Mouse (Mus musculus) heart, embryonic 16.5 days (tissue): ENCODE data around the gene Gspt1. TPM values are rescaled to one million over a fixed set of nuclear protein-coding genes. Genes with fewer than 3 reads are reported as not detected.

Experiments used
- ATAC-seq: fragments of 200-750 bp; cut with Nextera tagmentation; replicated peaks from 2 replicates; pipeline ENCODE4 v1.8.0; 2017; ENCODE audit warnings: moderate number of reproducible peaks; ENCODE audit not compliant: insufficient read depth, low FRiP score; ENCODE audit errors: extremely low read depth
- H3K27ac ChIP-seq: fragments of 300-500 bp; sonication (generic); 2 replicates; pipeline ENCODE4 v1.5.1; 2014; ENCODE audit warnings: mild to moderate bottlenecking, low read length, control low read depth, moderate library complexity
- H3K27me3 ChIP-seq: fragments of 300-500 bp; sonication (generic); 2 replicates; pipeline ENCODE4 v1.6.1; 2014; ENCODE audit warnings: low read length, mixed read lengths; ENCODE audit not compliant: control insufficient read depth, insufficient read depth
- H3K36me3 ChIP-seq: fragments of 300-500 bp; sonication (generic); 2 replicates; pipeline ENCODE4 v1.6.1; 2014; ENCODE audit not compliant: control insufficient read depth, insufficient read depth
- H3K4me1 ChIP-seq: fragments of 300-500 bp; sonication (generic); 2 replicates; pipeline ENCODE4 v1.6.1; 2014; ENCODE audit warnings: low read length, mixed read lengths; ENCODE audit not compliant: control insufficient read depth, insufficient read depth
- H3K4me2 ChIP-seq: fragments of 300-500 bp; sonication (generic); 2 replicates; pipeline ENCODE4 v1.6.1; 2014; ENCODE audit warnings: low read depth, mild to moderate bottlenecking, control low read depth, low read length
- H3K4me3 ChIP-seq: fragments of 300-500 bp; sonication (generic); 2 replicates; pipeline ENCODE4 v1.5.1; 2014; ENCODE audit warnings: mild to moderate bottlenecking, control low read depth, low read length
- H3K9ac ChIP-seq: fragments of 300-500 bp; sonication (generic); 2 replicates; pipeline ENCODE4 v1.6.1; 2014; ENCODE audit warnings: low read length, control low read depth
- H3K9me3 ChIP-seq: fragments of 300-500 bp; sonication (generic); replicated peaks from 2 replicates; pipeline ENCODE4 v1.6.1; 2016; ENCODE audit warnings: low read length; ENCODE audit not compliant: control insufficient read depth
- WGBS: fragments of 180-500 bp; shearing (Covaris S2); extraction: QIAGEN DNeasy Blood & Tissue Kit; methylation state at CpG from one replicate; pipeline ENCODE4 v1.1.7; 2014; 5-methylcytosine and 5-hydroxymethylcytosine counted together
- polyA plus RNA-seq: library from polyadenylated mRNA; unstranded; fragments of >200 nt; fragmentation: Nextera tagmentation; extraction: Ambion mirVana; gene quantifications from 2 replicates; pipeline ENCODE4 v1.2.1, GENCODE M21; 2015

The Gspt1 gene
- polyA plus RNA-seq, 1 experiment from 2014 or later, result 42.6 TPM

- Histone ChIP-seq H3K27ac (no peak overlapping the region), H3K4me3 (no peak overlapping the region), H3K36me3 (no peaks in the 10 kb centered on the region), H3K4me1 (no peaks in the 10 kb centered on the region), H3K27me3 (no peaks in the 10 kb centered on the region), H3K4me2 (no peak overlapping the region), H3K9ac (no peak overlapping the region), H3K9me3 (no peaks in the 10 kb centered on the region)
- 63% methylated on average over 3 of the region's 3 CpGs for WGBS
- ATAC-seq, result no peak
Measured at GRCm38 (mm10) chr16:11276888-11277287, 22.8 kb upstream of the Gspt1 start.

GRCm38 (mm10) chr16:11271073-11271472 is 16.9 kb upstream of the Gspt1 start:
- Histone ChIP-seq H3K9ac (no peak overlapping the region), H3K9me3 (peaks cover 5% of the 10 kb centered on the region; the same call in 1 of the 2 replicates), H3K4me3 (no peak overlapping the region), H3K4me1 (no peaks in the 10 kb centered on the region), H3K36me3 (no peaks in the 10 kb centered on the region), H3K27ac (no peak overlapping the region), H3K4me2 (no peak overlapping the region), H3K27me3 (no peaks in the 10 kb centered on the region)
- no peak for ATAC-seq

GRCm38 (mm10) chr16:11270642-11271041 is 16.5 kb upstream of the Gspt1 start:
- Histone ChIP-seq H3K4me1 (no peaks in the 10 kb centered on the region), H3K27me3 (no peaks in the 10 kb centered on the region), H3K36me3 (no peaks in the 10 kb centered on the region), H3K9me3 (peaks cover 5% of the 10 kb centered on the region; the same call in 1 of the 2 replicates), H3K27ac (no peak overlapping the region), H3K4me2 (no peak overlapping the region), H3K4me3 (no peak overlapping the region), H3K9ac (no peak overlapping the region)
- no peak for ATAC-seq
- 51% methylated on average over 2 of the region's 2 CpGs for WGBS

DNA sequence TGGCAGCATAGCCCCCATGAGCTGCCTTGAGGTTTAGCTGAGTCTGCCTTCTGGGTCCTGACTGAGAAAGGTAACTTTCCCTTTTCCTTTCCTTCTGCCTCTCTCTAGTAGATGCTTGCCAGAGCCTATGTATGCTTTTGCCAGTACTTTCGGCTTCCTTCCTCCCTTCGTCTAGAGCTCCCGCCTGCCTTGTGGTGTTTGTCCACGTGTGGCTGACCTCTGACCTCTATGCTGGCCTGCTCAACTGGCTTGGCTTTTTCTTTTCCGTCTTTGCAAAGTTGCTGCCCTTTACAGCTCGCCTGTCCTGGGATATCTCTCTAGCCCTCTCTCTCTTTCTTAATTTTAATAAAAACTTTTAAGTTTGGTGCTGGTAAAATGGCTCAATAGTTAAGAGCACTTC is 15.7 kb upstream of the Gspt1 start:
- ATAC-seq, result no peak
- peaks cover 5% of the 10 kb centered on the region; the same call in 1 of the 2 replicates for H3K9me3 ChIP-seq
- no peak overlapping the region for H3K27ac ChIP-seq
- 52% methylated on average over 6 of the region's 6 CpGs for WGBS
- no peaks in the 10 kb centered on the region for H3K36me3 ChIP-seq
- H3K27me3 ChIP-seq, result no peaks in the 10 kb centered on the region
- H3K4me1 ChIP-seq, result no peaks in the 10 kb centered on the region
- no peak overlapping the region for H3K4me3 ChIP-seq
- no peak overlapping the region for H3K4me2 ChIP-seq
- H3K9ac ChIP-seq, result no peak overlapping the region

GRCm38 (mm10) chr16:11266556-11266955 is 12.4 kb upstream of the Gspt1 start:
- Histone ChIP-seq H3K27ac (no peak overlapping the region), H3K4me1 (no peaks in the 10 kb centered on the region), H3K9me3 (peaks cover 5% of the 10 kb centered on the region; the same call in 1 of the 2 replicates), H3K27me3 (no peaks in the 10 kb centered on the region), H3K36me3 (no peaks in the 10 kb centered on the region), H3K4me3 (no peak overlapping the region), H3K9ac (no peak overlapping the region), H3K4me2 (no peak overlapping the region)
- 80% methylated on average over 2 of the region's 2 CpGs for WGBS
- no peak for ATAC-seq

GRCm38 (mm10) chr16:11263266-11263665 is 9.1 kb upstream of the Gspt1 start:
- no peaks in the 10 kb centered on the region for H3K9me3 ChIP-seq
- no peaks in the 10 kb centered on the region for H3K4me1 ChIP-seq
- H3K9ac ChIP-seq, result no peak overlapping the region
- no peaks in the 10 kb centered on the region for H3K36me3 ChIP-seq
- ATAC-seq, result no peak
- no peak overlapping the region for H3K4me3 ChIP-seq
- no peak overlapping the region for H3K27ac ChIP-seq
- no peaks in the 10 kb centered on the region for H3K27me3 ChIP-seq
- no peak overlapping the region for H3K4me2 ChIP-seq

- H3K4me3 ChIP-seq, result peak overlapping the region; percentile 99
- peaks cover 11% of the 10 kb centered on the region for H3K4me1 ChIP-seq
- no peak for ATAC-seq
- peak overlapping the region; percentile 90 for H3K27ac ChIP-seq
- no peaks in the 10 kb centered on the region for H3K9me3 ChIP-seq
- 18% methylated on average over 10 of the region's 10 CpGs for WGBS
- H3K4me2 ChIP-seq, result peak overlapping the region; percentile 80
- peak overlapping the region; percentile 83 for H3K9ac ChIP-seq
- no peaks in the 10 kb centered on the region for H3K27me3 ChIP-seq
- H3K36me3 ChIP-seq, result no peaks in the 10 kb centered on the region
Measured at GRCm38 (mm10) chr16:11254723-11255164, 619 bp upstream of the Gspt1 start.

DNA sequence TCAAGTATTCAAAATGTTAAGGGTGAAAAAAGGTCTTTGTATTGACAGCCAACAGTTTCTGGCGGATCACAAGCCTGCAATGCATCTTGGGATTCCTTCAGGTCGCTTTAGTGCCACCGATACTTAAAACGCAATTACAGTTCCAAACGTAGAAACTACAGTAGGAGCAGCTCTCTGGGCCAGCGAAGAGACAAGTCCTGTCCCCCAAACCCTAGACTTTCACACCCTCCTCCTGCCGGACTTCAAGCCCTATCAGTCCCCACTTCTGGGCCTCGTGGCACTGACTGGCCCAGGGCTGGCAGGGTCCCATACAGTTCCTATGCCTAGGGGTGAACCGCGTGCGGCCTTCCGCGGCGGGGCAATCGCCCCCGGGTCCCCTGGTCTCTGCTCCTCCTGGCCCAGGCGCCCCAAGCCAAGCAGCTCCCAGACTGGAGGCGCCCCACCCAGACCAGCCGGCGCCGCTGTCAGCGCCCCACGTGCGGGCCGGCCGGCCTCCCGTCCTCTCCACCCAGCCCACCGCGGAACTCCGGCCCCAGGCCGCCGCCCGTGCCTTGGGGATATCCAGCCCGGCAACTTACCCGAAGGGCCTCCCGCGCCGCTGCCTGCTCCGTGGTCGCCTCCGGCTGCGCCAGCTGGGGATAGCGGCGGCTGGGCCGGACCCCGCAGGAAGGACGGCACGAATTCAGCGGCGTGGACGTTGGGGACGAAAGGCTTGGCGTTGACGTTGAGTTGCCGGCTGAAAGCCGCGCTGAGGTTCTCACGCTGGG is 877 bp downstream of the Gspt1 start:
- H3K9me3 ChIP-seq, result no peaks in the 10 kb centered on the region
- H3K9ac ChIP-seq, result peak overlapping the region; percentile 98
- peak; percentile 11 for ATAC-seq
- H3K36me3 ChIP-seq, result no peaks in the 10 kb centered on the region
- H3K4me2 ChIP-seq, result peak overlapping the region; percentile 65
- no peaks in the 10 kb centered on the region for H3K27me3 ChIP-seq
- H3K27ac ChIP-seq, result peak overlapping the region; percentile 94
- WGBS, result under 1% methylated on average over 54 of the region's 58 CpGs
- peaks cover 11% of the 10 kb centered on the region for H3K4me1 ChIP-seq
- H3K4me3 ChIP-seq, result peak overlapping the region; percentile 99

DNA sequence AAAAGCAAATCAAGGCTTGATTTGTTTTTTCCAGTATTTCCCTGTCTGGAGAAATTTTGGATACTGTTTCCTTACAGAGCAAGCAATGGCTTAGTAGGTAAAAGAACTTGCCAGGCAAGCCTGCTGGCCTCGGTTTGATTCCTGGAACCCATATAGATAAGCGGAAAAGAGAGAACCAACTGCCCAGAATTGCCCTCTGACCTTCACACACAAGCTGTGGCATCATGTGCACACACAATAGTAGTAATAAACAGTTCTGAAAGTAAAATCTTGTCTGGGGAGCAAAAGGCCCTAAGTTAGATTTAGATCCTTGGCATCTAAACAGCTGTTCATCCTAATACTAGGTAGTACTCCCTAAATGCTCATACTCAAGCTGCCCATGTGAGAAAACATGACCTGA is 6.3 kb downstream of the Gspt1 start:
- peaks cover 19% of the 10 kb centered on the region for H3K4me1 ChIP-seq
- 49% methylated on average over 2 of the region's 2 CpGs for WGBS
- H3K27me3 ChIP-seq, result no peaks in the 10 kb centered on the region
- H3K9me3 ChIP-seq, result no peaks in the 10 kb centered on the region
- H3K4me3 ChIP-seq, result no peak overlapping the region
- H3K4me2 ChIP-seq, result no peak overlapping the region
- no peak for ATAC-seq
- no peak overlapping the region for H3K9ac ChIP-seq
- no peak overlapping the region for H3K27ac ChIP-seq
- no peaks in the 10 kb centered on the region for H3K36me3 ChIP-seq
